Mouse (Mus musculus): ENCODE results near the gene Eif4b. TPM values are rescaled to one million over a fixed set of nuclear protein-coding genes. Genes with fewer than 3 reads are reported as not detected.

Gene Eif4b
- polyA plus RNA-seq, 1 experiment from 2014 or later = 107 TPM

DNA sequence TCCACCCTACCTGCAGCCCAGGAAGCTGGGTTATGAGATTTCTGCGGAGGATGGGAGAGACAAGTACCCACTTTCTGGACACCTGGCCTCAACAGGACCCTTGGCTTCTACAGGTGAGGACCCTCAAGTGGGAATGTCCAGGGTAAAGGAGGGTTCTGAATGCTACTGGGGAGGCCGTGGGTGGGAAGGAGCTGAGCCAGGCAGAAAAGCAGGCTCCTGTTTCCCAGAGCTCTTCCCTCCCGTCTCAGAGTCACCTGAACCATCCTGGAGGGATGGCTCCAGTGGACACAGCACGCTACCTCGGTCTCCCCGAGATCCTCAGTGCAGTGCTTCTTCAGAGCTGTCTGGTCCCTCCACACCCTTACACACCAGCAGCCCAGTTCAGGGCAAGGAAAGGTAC lies 38.6 kb downstream of the Eif4b start:
- H3K27ac ChIP-seq (replicated peaks) = no peak overlapping the region
- H3K27me3 ChIP-seq = no peaks in the 10 kb centered on the region
- H3K36me3 ChIP-seq = peaks cover 97% of the 10 kb centered on the region
- 90% methylated on average over 6 of the region's 6 CpGs for WGBS
- no peaks in the 10 kb centered on the region for H3K9me3 ChIP-seq (replicated peaks)
- peaks cover 42% of the 10 kb centered on the region for H3K4me1 ChIP-seq
- no peak overlapping the region for H3K4me3 ChIP-seq (replicated peaks)
- H3K4me2 ChIP-seq (replicated peaks) = no peak overlapping the region
- ATAC-seq (ENCODE audit: insufficient number of reproducible peaks, low FRiP score, low TSS enrichment, low read depth) = no peak
- H3K9ac ChIP-seq = no peak overlapping the region

DNA sequence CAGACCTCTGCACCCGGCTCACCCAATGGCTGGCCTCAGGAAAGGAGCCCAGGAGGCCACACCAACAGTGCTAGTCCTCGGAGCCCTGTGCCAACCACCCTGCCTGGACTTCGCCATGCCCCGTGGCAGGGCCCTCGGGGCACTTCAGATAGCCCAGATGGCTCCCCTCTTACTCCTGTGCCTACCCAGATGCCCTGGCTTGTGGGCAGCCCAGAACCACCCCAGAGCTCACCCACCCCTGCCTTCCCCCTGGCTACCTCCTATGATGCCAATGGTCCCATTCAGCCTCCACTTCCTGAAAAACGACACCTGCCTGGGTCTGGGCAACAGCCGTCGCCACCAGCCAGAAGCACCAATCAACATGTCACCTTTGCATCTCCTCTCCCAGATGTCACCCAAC lies 39.3 kb downstream of the Eif4b start:
- Histone ChIP-seq H3K4me1 (peaks cover 43% of the 10 kb centered on the region), H3K9ac (no peak overlapping the region), H3K9me3 (replicated peaks) (no peaks in the 10 kb centered on the region), H3K27ac (replicated peaks) (no peak overlapping the region), H3K36me3 (peaks cover 98% of the 10 kb centered on the region), H3K4me3 (replicated peaks) (no peak overlapping the region), H3K27me3 (no peaks in the 10 kb centered on the region), H3K4me2 (replicated peaks) (no peak overlapping the region)
- no peak for ATAC-seq (ENCODE audit: insufficient number of reproducible peaks, low FRiP score, low TSS enrichment, low read depth)
- WGBS = 74% methylated on average over 8 of the region's 8 CpGs

DNA sequence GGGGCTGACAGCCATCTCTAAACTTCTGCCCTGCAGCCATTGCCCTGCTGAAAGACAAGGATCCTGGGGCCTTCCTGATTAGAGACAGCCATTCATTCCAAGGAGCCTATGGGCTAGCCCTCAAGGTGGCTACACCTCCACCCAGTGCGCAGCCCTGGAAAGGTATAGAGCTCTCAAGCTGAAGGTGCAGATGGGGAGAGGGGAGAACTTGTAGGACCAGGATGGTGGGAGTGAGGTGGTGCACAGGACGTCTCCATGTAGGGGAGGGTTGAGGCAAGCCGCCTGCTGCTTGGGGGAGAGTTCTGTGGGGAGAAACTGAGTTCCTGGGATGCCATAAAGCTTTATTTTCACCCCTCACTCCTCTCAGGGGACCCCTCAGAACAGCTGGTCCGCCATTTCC lies 40.1 kb downstream of the Eif4b start:
- peaks cover 42% of the 10 kb centered on the region for H3K4me1 ChIP-seq
- H3K4me3 ChIP-seq (replicated peaks) = no peak overlapping the region
- H3K27ac ChIP-seq (replicated peaks) = no peak overlapping the region
- H3K4me2 ChIP-seq (replicated peaks) = no peak overlapping the region
- no peaks in the 10 kb centered on the region for H3K9me3 ChIP-seq (replicated peaks)
- peaks cover 97% of the 10 kb centered on the region for H3K36me3 ChIP-seq
- 75% methylated on average over 4 of the region's 4 CpGs for WGBS
- H3K27me3 ChIP-seq = no peaks in the 10 kb centered on the region
- H3K9ac ChIP-seq = no peak overlapping the region
- no peak for ATAC-seq (ENCODE audit: insufficient number of reproducible peaks, low FRiP score, low TSS enrichment, low read depth)

DNA sequence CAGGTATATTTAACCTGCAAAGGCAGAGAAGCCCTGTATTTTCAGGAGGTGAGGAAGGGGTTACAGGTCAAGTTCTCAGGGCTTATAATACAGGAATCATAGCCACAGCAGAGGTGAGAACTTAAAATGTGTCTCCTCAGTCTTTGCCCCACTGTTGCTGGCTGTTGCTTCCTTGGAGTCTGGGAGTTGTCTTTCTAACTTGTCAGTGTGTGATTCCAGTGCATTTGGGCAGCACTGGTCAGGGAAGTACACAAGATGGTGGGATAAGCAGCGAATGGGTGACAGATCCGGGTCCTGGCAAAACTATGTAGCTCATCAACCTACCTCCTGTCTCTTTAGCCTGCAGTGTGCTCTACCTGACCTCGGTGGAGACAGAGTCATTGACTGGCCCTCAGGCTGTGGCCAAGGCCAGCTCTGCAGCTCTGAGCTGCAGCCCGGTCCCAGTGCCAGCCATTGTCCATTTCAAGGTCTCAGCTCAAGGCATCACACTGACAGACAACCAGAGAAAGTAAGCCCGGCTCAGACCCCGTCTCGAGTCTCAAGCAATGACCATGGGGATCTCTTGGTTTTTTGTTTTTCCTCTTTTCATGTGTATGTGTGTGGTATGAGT lies 41.2 kb downstream of the Eif4b start:
- no peaks in the 10 kb centered on the region for H3K9me3 ChIP-seq (replicated peaks)
- H3K9ac ChIP-seq = no peak overlapping the region
- peaks cover 37% of the 10 kb centered on the region for H3K4me1 ChIP-seq
- no peak for ATAC-seq (ENCODE audit: insufficient number of reproducible peaks, low FRiP score, low TSS enrichment, low read depth)
- no peaks in the 10 kb centered on the region for H3K27me3 ChIP-seq
- H3K27ac ChIP-seq (replicated peaks) = no peak overlapping the region
- no peak overlapping the region for H3K4me2 ChIP-seq (replicated peaks)
- H3K36me3 ChIP-seq = peaks cover 90% of the 10 kb centered on the region
- H3K4me3 ChIP-seq (replicated peaks) = no peak overlapping the region
- WGBS = 83% methylated on average over 7 of the region's 7 CpGs

DNA sequence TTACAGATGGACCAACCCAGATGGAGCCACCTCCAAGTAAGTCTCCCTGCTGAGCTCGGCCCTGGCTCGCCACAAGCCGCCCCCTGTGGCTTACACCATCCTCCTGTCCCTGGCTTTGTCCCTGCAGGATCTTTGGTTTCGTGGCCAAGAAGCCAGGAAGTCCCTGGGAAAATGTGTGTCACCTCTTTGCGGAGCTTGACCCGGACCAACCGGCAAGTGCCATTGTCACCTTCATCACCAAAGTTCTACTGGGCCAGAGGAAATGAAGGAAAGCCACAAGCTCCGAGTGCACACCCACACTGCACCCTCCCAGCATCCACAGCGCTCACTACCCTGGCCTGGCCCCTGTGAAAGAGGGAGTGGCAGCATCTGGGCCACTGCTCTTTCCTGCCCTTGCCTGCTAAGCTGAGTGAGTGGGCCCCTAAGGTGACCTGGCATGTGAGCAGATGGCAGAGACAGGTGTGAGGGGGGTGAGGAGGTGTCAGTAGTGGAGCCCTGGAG lies 42.2 kb downstream of the Eif4b start:
- no peak for ATAC-seq (ENCODE audit: insufficient number of reproducible peaks, low FRiP score, low TSS enrichment, low read depth)
- Histone ChIP-seq H3K36me3 (peaks cover 83% of the 10 kb centered on the region), H3K27me3 (no peaks in the 10 kb centered on the region), H3K4me1 (peaks cover 47% of the 10 kb centered on the region), H3K9ac (no peak overlapping the region), H3K9me3 (replicated peaks) (no peaks in the 10 kb centered on the region), H3K27ac (replicated peaks) (peak overlapping the region; percentile 60), H3K4me2 (replicated peaks) (no peak overlapping the region), H3K4me3 (replicated peaks) (no peak overlapping the region)
- 74% methylated on average over 9 of the region's 9 CpGs for WGBS

DNA sequence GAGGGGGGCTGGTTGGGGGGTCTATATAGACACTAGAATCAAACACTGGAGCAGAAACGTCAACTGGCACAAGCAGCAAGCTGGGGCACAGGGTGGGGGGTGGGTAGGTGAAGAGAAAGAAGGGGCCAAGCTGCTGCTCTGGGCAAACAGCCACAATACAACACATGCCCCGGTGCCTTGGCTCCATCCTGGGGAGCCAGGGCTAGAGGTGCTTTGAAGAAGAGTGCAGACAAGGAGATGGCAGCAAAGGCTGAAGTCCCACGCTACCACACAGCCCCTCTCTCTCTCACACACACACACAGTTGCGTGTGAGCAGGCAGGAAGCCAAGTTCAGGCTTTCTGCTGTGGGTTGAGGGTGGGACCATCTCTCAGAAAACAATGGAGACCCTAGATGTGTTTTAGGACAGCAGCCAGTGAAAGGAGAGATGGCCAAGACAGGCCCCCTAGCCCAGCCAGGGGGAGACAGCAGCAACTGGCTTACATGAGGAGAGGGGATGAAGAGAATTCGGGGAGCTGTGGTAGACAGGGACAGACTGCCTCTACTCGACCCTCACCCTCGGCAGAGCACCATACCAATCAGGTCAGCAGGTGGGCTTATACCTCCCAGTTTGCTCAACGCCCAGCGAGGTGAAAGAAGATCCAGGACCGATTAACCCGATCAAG lies 43.3 kb downstream of the Eif4b start:
- no peak overlapping the region for H3K9ac ChIP-seq
- H3K36me3 ChIP-seq = peaks cover 79% of the 10 kb centered on the region
- 57% methylated on average over 11 of the region's 11 CpGs for WGBS
- no peak overlapping the region for H3K4me3 ChIP-seq (replicated peaks)
- H3K4me1 ChIP-seq = peaks cover 54% of the 10 kb centered on the region
- no peaks in the 10 kb centered on the region for H3K9me3 ChIP-seq (replicated peaks)
- H3K27ac ChIP-seq (replicated peaks) = peak overlapping the region; percentile 60
- H3K27me3 ChIP-seq = no peaks in the 10 kb centered on the region
- 0 out of 2 replicates have a peak, but pooled peaks have one; percentile 37 for ATAC-seq (ENCODE audit: insufficient number of reproducible peaks, low FRiP score, low TSS enrichment, low read depth)
- H3K4me2 ChIP-seq (replicated peaks) = no peak overlapping the region

DNA sequence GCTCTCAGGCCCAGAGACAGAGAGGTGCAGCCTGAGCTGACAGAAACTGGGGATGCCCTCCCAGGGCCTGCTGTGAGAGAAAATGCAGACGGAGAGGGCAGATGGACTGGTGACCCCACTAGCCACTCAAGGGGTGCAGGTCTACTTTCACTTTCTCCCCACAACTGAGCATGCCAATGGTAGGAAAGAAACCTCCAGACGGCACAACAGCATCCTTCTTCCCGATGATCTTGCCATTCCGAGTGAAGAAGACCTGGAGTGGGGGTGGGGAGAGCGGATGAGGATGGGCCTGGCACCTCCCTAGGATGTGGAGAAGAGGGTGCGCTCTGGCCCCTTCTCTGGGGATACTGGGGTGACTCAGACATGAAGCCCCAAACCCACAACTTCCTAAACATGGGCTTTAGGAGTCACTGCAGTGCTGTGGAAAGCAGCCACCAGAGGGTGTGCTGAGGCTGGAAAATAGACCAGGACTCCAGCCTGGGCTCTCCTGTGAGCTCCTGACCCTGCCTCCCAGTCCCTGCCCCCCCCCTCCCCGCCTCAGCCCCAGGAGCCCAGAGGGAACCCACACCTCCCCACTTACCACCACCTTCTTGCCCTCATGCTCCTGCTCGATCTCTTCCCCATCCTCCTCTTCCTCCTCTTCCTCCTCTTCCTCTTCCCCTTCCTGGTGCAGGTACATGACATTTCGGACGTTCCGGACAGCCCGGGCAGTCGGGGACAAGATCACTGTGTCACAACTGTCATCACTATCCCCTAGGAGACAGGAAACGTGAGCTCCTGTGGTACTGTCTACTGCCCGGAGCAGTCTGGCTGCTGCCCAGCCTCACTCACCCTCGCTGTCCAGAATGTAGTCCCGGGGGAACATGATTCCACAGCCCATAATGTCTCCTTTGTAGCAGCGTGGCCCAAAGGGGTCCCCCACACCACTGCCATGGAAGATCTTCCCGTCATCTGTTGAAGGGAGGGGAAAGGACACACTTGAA lies 44.2 kb downstream of the Eif4b start:
- Histone ChIP-seq H3K27ac (replicated peaks) (peak overlapping the region; percentile 60), H3K4me3 (replicated peaks) (no peak overlapping the region), H3K4me2 (replicated peaks) (no peak overlapping the region), H3K9me3 (replicated peaks) (no peaks in the 10 kb centered on the region), H3K9ac (no peak overlapping the region), H3K27me3 (no peaks in the 10 kb centered on the region), H3K36me3 (peaks cover 72% of the 10 kb centered on the region), H3K4me1 (peaks cover 57% of the 10 kb centered on the region)
- 0 out of 2 replicates have a peak, but pooled peaks have one; percentile 18 for ATAC-seq (ENCODE audit: insufficient number of reproducible peaks, low FRiP score, low TSS enrichment, low read depth)
- WGBS = 58% methylated on average over 19 of the region's 19 CpGs

DNA sequence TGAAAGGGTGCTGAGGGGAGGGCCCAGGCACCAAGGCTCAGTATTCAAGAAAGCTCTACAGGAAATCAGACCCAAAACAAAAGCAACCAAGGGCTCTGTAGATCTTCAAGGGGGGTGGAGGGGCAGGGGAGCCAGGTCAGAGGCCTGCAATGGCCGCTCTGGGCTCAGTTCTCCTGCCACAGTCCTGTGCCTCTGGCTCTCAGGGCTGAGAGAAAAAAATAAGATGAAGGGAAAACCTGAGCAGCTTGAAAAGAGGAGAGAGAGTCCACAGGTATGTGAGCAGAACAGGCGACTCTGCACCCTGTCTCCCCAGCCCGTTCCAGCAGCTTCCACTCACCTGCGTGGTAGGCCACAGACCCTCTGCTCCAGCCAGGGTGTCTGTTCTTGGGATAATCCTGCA lies 45.0 kb downstream of the Eif4b start:
- Histone ChIP-seq H3K27ac (replicated peaks) (no peak overlapping the region; the same call in 1 of the 2 replicates), H3K27me3 (no peaks in the 10 kb centered on the region), H3K9ac (no peak overlapping the region), H3K4me2 (replicated peaks) (no peak overlapping the region), H3K4me3 (replicated peaks) (no peak overlapping the region), H3K4me1 (peaks cover 56% of the 10 kb centered on the region), H3K36me3 (peaks cover 68% of the 10 kb centered on the region), H3K9me3 (replicated peaks) (no peaks in the 10 kb centered on the region)
- WGBS = 85% methylated on average over 4 of the region's 4 CpGs
- no peak for ATAC-seq (ENCODE audit: insufficient number of reproducible peaks, low FRiP score, low TSS enrichment, low read depth)

DNA sequence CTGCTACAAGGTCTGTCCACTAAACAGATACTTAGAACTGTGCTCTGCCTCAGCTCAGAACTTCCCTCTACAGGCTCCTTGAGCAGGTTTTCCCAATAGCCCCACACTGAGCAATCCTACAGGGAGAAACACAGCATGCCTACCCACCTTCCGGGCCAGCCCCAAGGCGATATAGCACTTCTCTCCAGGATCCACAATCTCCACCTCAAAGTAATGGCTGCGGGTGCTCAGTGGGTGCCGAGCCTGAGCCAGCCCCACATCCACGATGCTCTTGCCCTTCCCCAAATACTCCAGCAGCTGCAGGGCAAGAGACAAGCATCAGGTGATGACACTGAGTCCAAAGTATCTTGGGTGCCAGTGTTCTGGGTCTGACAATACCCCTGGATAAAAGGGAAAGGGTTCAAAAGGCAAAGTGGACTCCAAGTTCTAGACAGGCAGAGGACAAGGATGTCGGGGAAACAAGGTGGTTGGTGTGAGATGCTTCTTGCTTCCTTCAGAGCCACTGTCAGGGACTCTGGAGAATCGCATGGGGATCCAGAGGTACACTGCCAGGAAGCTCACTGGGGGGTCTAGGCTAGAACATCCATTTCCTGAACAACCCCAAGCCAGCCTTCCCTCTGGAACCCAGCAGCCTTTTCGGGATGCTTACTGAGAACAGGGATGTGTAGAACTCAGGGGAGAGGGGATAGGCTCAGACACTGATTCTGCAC lies 45.7 kb downstream of the Eif4b start:
- no peaks in the 10 kb centered on the region for H3K9me3 ChIP-seq (replicated peaks)
- ATAC-seq (ENCODE audit: insufficient number of reproducible peaks, low FRiP score, low TSS enrichment, low read depth) = no peak
- H3K4me1 ChIP-seq = peaks cover 54% of the 10 kb centered on the region
- H3K4me2 ChIP-seq (replicated peaks) = no peak overlapping the region
- H3K36me3 ChIP-seq = peaks cover 62% of the 10 kb centered on the region
- no peak overlapping the region for H3K4me3 ChIP-seq (replicated peaks)
- H3K27me3 ChIP-seq = no peaks in the 10 kb centered on the region
- H3K27ac ChIP-seq (replicated peaks) = peak overlapping the region; percentile 13; the same call in 1 of the 2 replicates
- H3K9ac ChIP-seq = no peak overlapping the region
- WGBS = 68% methylated on average over 8 of the region's 8 CpGs

DNA sequence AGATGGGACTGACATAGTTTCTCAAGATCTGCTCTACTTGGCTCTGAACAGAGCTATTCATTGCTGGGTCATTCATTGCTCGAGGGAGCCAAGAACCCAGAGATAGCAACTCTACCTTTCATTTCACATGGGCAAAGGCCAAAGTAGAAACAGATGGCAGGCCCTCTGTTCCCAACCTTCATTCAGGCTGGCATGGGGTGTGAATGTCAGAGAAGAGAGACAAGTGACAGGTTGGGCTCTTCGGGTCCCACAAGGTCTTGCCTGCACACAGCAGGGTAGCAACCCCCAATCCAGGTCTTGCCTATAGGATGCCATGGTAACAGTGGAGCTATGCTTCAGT lies 46.2 kb downstream of the Eif4b start:
- 55% methylated on average over 2 of the region's 2 CpGs for WGBS
- no peak for ATAC-seq (ENCODE audit: insufficient number of reproducible peaks, low FRiP score, low TSS enrichment, low read depth)
- H3K4me3 ChIP-seq (replicated peaks) = no peak overlapping the region
- H3K9ac ChIP-seq = no peak overlapping the region
- H3K4me2 ChIP-seq (replicated peaks) = no peak overlapping the region
- H3K27ac ChIP-seq (replicated peaks) = peak overlapping the region; percentile 13; the same call in 1 of the 2 replicates
- H3K9me3 ChIP-seq (replicated peaks) = no peaks in the 10 kb centered on the region
- H3K4me1 ChIP-seq = peaks cover 54% of the 10 kb centered on the region
- no peaks in the 10 kb centered on the region for H3K27me3 ChIP-seq
- peaks cover 62% of the 10 kb centered on the region for H3K36me3 ChIP-seq
